Mouse (Mus musculus) CD4-positive helper T cell, adult 2 months (primary cell): ENCODE data around the gene Grk3.

Experiments used
- DNase-seq: peaks from one replicate; pipeline ENCODE4 v3.0.0-alpha.2; 2012; ENCODE audit warnings: low read depth, missing footprints, low spot score

The Grk3 gene

GRCm38 (mm10) chr5:113015236-113016061, at the start of gene Grk3:
Gene Grk3, minus strand, starts transcription at chr5:113015791.
- DNase-seq = no peak

DNA sequence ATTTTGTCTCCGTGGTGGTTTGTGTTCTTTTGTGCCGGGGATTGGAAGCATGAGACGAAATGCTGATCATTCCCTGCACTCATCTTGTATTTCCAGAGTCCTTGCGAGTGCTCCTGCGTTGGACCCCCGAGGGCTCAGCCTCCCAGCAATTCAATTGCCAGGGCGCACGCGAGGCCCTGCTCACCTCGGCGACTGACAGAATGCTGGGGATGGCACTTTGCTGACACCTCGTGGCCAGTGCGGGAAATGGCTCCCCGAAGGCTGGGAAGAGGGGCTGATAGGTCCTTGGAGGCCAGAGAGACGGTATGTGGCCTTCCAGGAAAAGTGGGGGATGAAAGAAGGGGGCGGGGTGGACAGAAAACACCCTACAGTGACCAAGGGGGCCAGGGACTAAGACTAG, 38.7 kb upstream of the Grk3 start:
- peak; percentile 56 for DNase-seq

GRCm38 (mm10) chr5:113050581-113051185, 35.1 kb upstream of the Grk3 start:
- no peak for DNase-seq

DNA sequence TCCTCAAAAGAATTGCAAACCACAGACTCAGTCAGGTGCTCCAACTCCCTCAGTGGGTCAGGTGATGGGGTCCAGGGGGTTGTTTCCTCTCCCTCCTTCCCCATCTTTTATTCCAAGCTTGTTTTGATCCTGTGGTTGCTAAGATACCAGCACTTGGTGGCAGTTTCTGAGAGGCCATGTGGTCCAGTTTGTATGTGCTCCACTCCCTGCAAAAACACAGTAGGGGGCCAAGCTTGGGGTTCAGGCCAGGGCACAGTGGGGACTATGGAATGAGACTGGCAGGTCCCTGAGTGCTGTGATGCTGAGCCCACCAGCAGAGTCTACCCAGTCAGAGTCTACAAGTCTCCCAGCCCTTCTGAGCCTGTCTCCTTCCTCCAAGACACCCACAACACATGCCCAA, 34.3 kb upstream of the Grk3 start:
- no peak for DNase-seq

DNA sequence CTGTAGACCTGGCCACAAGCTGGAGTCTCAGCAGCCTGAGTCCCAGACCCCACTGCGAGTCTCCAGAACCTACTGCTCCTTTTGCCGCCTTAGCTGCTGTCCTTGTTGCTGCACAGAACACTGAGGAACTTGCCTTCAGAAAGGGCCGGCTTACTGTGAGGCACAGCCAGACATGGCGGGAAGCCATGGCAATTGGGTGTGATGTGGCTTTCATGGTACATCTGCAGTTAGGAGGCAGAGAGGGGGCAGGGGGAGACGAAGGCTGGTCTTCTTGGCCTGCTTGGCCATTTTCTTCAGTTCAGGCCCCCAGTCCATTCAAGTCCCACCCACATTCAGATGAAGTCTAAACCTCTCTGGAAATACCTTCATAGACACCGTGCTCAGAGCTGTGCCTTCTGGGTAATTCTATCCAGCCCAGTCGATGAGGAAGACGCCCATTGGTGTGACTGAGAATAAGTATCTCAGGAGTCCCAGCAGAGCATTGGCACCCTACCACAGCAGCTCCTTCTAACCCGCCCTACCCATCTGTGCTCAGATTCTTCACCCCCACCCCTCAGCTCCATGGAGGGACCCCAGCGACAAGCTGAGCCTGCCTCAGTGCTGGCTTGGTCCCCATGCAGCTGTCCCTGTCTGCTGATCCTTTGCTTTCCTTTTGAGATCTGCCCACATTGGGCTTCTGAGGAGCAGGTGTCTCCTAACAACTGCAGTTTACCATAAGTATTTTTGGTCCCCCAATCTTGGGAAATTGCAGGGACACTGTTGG, 30.1 kb upstream of the Grk3 start:
- DNase-seq = no peak

- no peak for DNase-seq
Measured at GRCm38 (mm10) chr5:113043531-113043930, 27.9 kb upstream of the Grk3 start.

DNA sequence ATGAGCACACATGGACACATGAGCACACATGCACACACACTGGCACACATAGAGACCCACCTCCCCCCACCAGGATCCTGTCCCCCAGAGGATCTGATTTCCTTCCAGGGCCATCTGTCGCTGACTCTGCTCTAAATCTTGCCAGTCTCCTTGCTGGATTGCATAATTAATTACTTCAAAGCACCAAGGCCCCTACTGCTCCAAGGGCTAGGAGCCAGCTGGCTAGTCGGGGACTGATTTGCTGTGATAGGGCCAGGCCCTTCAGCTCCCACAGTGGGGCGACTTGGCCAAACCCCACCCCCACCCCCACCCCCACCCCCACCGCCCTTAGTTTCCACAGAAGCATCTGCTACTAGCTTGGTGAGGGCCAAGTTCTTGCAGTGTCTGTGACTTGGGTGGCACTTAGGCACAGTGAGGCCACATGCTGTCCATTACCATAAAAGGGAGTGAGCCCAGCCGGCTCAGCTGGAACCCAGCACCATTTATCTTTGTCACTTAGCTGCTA, 26.0 kb upstream of the Grk3 start:
- DNase-seq = no peak

DNA sequence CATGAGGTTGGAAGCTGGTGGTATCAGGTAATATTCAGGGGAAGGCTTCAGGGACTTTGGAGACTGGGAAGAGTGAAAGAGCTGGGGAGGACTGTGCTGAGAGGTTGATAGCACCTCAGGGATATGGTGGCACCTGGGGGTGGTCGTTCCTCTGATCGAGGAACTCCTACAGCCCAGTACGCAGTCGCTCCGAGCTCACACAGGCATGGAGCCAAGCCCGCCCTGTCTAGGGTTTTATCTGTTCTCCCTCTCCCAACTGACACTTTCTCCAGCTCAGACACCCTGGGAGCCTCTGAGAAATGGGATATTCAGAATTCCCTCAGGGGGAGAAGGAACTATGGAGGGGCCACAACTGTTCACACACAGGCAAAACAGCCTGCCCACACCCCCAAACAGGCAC, 25.2 kb upstream of the Grk3 start:
- DNase-seq = no peak

GRCm38 (mm10) chr5:113038601-113039000, 23.0 kb upstream of the Grk3 start:
- no peak for DNase-seq

- DNase-seq = peak; percentile 82
Measured at GRCm38 (mm10) chr5:113035094-113036047, 19.8 kb upstream of the Grk3 start.

DNA sequence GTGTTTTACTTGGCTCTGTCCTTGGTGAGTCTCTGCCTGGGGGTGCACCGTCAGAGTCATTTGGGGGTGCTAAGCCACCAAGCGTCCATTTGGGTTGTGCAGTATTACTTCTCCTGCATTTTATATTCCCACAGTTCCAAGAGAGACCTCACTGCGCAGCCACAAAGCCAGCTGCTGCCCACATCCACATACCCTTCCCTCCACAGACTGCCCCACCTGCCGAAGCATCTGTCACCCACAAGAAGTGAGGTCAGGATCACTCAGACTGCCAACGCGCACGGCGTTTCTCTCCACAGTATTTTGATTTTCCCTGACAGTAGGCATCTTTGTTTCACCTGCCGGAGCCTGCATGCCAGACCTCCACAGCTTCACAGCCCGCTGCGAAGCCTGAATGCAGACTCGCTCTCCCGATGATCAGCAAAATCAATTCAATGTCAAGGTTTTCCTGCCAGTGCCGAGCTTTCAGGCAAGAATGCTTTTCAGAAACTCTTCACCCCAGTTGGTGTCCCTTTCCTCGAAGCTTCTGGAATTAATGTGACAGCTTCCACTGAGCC, 15.7 kb upstream of the Grk3 start:
- no peak for DNase-seq

DNA sequence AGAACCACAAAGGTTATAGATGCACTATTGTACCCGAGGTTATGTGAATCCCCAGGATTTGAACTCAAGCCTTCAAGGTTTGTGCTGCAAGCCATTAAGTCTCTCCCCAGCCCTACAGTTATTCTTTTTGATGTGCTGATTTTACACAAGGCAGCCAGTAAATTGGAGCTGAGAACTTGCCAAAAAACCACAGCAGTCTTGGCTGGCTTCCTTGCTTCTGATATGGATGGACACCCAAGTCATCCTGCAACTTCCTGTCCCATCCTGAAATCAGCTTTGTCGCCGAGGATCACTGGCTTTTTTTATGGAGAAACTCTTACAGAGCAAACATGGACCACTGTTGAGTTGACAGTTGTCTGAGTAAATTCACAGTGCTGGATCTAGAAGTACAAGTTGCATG, 14.5 kb upstream of the Grk3 start:
- DNase-seq = no peak

DNA sequence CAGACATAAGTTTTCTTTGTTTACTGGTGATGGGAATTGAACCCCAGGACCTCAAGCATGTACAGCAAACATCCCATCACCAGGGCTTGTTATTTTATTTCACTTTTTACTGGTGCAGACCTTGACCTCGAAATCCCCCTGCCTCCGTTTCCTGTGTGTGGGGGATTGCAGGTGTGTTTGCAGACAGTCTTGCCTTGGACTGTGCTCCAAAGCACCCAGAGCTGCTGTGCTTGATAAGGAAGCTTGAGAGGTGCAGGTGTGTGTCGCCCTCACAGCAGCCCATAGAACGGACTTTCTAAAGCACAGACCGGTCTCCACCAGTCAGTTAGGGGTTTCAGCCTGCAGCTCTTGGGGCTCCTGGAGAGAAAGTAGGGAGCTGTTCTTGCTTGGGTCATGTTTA, 11.1 kb upstream of the Grk3 start:
- no peak for DNase-seq

- DNase-seq = no peak
Measured at GRCm38 (mm10) chr5:113024154-113024764, 8.7 kb upstream of the Grk3 start.

GRCm38 (mm10) chr5:113018190-113018589, 2.6 kb upstream of the Grk3 start:
- DNase-seq = no peak

DNA sequence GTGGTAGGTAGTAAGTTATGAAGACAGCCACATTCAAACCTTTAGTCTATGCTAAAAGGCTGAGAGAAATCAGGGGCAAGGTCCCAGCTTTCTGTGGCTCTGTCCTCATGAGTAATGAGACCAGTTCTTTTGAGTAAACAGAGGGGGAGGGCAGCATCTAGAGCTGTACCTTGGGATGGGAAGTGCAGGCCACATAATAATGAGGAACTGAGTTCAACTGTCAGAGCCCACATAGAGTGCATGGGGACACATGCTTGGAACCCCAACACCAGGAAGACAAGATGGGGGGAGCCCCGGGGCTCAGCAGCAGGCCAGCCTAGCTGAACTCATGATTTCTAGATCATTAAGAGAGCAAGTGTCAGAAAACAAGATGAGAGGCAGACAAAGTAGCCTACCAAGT, 1.4 kb upstream of the Grk3 start:
- DNase-seq = no peak

DNA sequence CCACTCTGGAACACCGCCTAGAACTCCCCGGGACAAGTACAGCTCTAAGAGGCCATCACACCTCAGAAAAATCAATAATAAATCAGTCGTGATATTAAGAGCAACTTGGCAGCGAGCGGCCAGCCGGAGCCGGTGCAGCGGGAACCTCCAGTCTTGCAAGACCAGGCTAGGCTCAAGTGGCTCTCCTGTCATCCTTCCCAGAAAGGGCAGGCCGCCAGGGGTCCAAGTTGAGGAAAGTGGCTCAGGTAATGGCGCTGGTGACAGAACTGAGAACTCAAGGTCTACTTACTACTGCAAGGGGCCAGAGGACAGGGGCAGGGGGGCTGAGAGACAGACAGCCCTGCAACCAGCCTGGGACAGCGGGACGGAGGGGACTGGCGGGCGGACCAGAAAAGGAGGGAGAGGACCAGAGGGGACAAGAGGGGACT, 769 bp downstream of the Grk3 start:
- no peak for DNase-seq

- DNase-seq = no peak
Measured at GRCm38 (mm10) chr5:113014111-113014807, 1.3 kb downstream of the Grk3 start.

DNA sequence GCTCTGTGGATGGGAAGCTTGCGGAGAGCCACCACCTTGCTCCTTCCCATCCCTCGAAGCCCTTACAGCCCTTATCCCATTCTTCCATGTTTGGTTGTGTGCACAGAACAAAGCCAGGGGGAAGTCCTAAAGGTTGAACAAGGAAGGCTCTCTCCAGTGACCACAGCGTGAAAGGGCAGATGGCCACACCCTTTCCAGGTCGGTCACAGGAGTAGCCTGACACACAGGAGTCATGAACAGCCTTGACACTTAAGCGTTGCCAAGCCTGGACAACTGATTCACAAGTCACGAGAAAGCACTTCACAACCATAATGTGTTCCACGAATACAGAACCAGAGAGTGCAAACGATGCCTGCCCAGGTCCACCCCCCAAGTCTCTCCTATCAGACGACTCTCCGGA, 3.7 kb downstream of the Grk3 start:
- no peak for DNase-seq
